ENCODE assay signal across 14 mouse cellular contexts in genomic region chr13:64108381-64108850, GRCm38 (mm10). TPM values are rescaled to one million over a fixed set of nuclear protein-coding genes. Genes with fewer than 3 reads are reported as not detected.
DNase-seq lines count a peak whose midpoint lies in the region; ATAC-seq and TF ChIP-seq lines count a peak whose summit lies in the region.
"Had no signal": no experiment of that assay in that cellular context is flagged by ENCODE, and none has a peak within 500 bp of the region (broad histone marks: within the 10 kb centered on the region; RNA-seq: fewer than 3 reads in every experiment).

No protein-coding gene starts in this region.

- no peaks in the 10 kb centered on the region; the same call in 1 of the 2 replicates for H3K79me2 ChIP-seq in liver, adult 2 months (ENCODE audit: control insufficient read depth, insufficient read depth, low read length)

- no peaks in the 10 kb centered on the region for H3K9me3 ChIP-seq in hindbrain, embryonic 12.5 days (replicated peaks)
- H3K9me3 ChIP-seq in intestine, embryonic 15.5 days, result no peaks in the 10 kb centered on the region
- H3K9me3 ChIP-seq: embryonic facial prominence, embryonic 13.5 days; megakaryocyte, embryonic 14.5 days had no signal

- peak overlapping the region; percentile 29 for H3K9ac ChIP-seq in liver, adult 2 months (ENCODE audit: low read depth, low read length)
- no peak overlapping the region for H3K9ac ChIP-seq in hindbrain, embryonic 12.5 days
- H3K9ac ChIP-seq in intestine, embryonic 15.5 days, result no peak overlapping the region
- H3K9ac ChIP-seq: embryonic facial prominence, embryonic 13.5 days had no signal

- H3K4me1 ChIP-seq in liver, adult 2 months (ENCODE audit: control insufficient read depth, insufficient read depth, low read length), result peaks cover 31% of the 10 kb centered on the region
- peaks cover 20% of the 10 kb centered on the region for H3K4me1 ChIP-seq in hindbrain, embryonic 12.5 days
- 0 out of 2 replicates have a peak, but pooled peaks cover 4% of the 10 kb centered on the region for H3K4me1 ChIP-seq in intestine, embryonic 15.5 days (replicated peaks)

- TF ChIP-seq POLR2A in liver, adult 2 months (IDR thresholded peaks at IDR 0.05; ENCODE audit: extremely low read depth, insufficient read depth, low read length), result no peak

- H3K36me3 ChIP-seq in liver, adult 2 months (ENCODE audit: control insufficient read depth, insufficient read depth, low read length), result peaks cover 30% of the 10 kb centered on the region
- no peaks in the 10 kb centered on the region for H3K36me3 ChIP-seq in hindbrain, embryonic 12.5 days
- H3K36me3 ChIP-seq in intestine, embryonic 15.5 days, result no peaks in the 10 kb centered on the region
- H3K36me3 ChIP-seq: embryonic facial prominence, embryonic 13.5 days had no signal

- no peaks in the 10 kb centered on the region for H3K27me3 ChIP-seq in liver, adult 2 months (ENCODE audit: control insufficient read depth, insufficient read depth, low read length)
- H3K27me3 ChIP-seq in hindbrain, embryonic 12.5 days, result peaks cover 11% of the 10 kb centered on the region
- no peaks in the 10 kb centered on the region for H3K27me3 ChIP-seq in intestine, embryonic 15.5 days (replicated peaks)
- H3K27me3 ChIP-seq: embryonic facial prominence, embryonic 13.5 days; megakaryocyte, embryonic 14.5 days had no signal

- intact Hi-C loops in left cerebral cortex, postnatal 10 days (cut with DNase I), result loop anchor here (10.0 kb wide), 1 partner anchor 196 kb away; no protein-coding TSS in a partner anchor

- H3K4me3 ChIP-seq in liver, adult 2 months (ENCODE audit: insufficient read depth, low read depth, low read length), result no peak overlapping the region
- H3K4me3 ChIP-seq in hindbrain, embryonic 12.5 days, result no peak overlapping the region
- H3K4me3 ChIP-seq in intestine, embryonic 15.5 days (replicated peaks), result no peak overlapping the region
- H3K4me3 ChIP-seq: embryonic facial prominence, embryonic 13.5 days had no signal

- no peak for TF ChIP-seq CTCF in liver, adult 2 months (IDR thresholded peaks at IDR 0.05; ENCODE audit: low read depth, low read length)

- 0 out of 2 replicates have a peak overlapping the region, but pooled peaks have one; percentile 13 for H3K4me2 ChIP-seq in hindbrain, embryonic 12.5 days (replicated peaks)
- no peak overlapping the region for H3K4me2 ChIP-seq in intestine, embryonic 15.5 days (replicated peaks)
- H3K4me2 ChIP-seq: embryonic facial prominence, embryonic 13.5 days; heart, embryonic 11.5 days had no signal

- peak overlapping the region; percentile 74 for H3K27ac ChIP-seq in liver, adult 2 months (replicated peaks; ENCODE audit: insufficient read depth, low read depth, low read length)
- peak overlapping the region; percentile 35; the same call in 1 of the 2 replicates for H3K27ac ChIP-seq in hindbrain, embryonic 12.5 days
- no peak overlapping the region for H3K27ac ChIP-seq in intestine, embryonic 15.5 days
- H3K27ac ChIP-seq: embryonic facial prominence, embryonic 13.5 days had no signal

- ATAC-seq in cerebellum, adult (ENCODE audit: insufficient number of reproducible peaks, low FRiP score, low TSS enrichment), result peak; percentile 40; the same call in 1 of the 2 replicates
- peak; percentile 70 for ATAC-seq in hindbrain, embryonic 12.5 days (ENCODE audit: low FRiP score)
- no peak for ATAC-seq in intestine, embryonic 15.5 days

- WGBS in liver, adult 2 months, result 8% methylated on average over 5 of the region's 5 CpGs
- 11% methylated on average over 5 of the region's 5 CpGs for WGBS in hindbrain, embryonic 12.5 days
- 19% methylated on average over 5 of the region's 5 CpGs for WGBS in intestine, embryonic 15.5 days

- no peak for DNase-seq in cerebellum, adult 8-10 months
- DNase-seq in liver, adult 2 months (ENCODE audit: extremely low read depth, low read depth, low spot score), result peak; percentile 59
- no peak for DNase-seq in liver
- DNase-seq in neural tube, embryonic 10.5 days (ENCODE audit: extremely low spot score, low spot score), result peak; percentile 42
- DNase-seq in left cerebral cortex, postnatal 10 days (ENCODE audit: extremely low spot score in 1 of 2, low spot score in 2 of 2), result no peak

RNA-seq across cellular contexts. Expression of gene Hsd17b3, which starts 19.4 kb away (rescaled TPM):
- total RNA-seq in liver, adult 2 months (2014; rRNA removed), result not detected in 2 replicates
- 0.39 TPM in 1 of 2 replicates, not detected in the other for polyA plus RNA-seq in liver, adult 2 months (2012; rRNA removed)
- polyA plus RNA-seq in hindbrain, embryonic 12.5 days (2016; fragmentation: Nextera tagmentation; extraction: Ambion mirVana), result not detected in 2 replicates
- polyA plus RNA-seq in intestine, embryonic 15.5 days (2015; fragmentation: Nextera tagmentation; extraction: Ambion mirVana), result not detected in 2 replicates
- total RNA-seq in left cerebral cortex, postnatal 10 days (2021), result not detected
- total RNA-seq: left cerebral cortex, postnatal 14 days; MEL had no signal
- polyA plus RNA-seq: embryonic facial prominence, embryonic 13.5 days; heart, embryonic 11.5 days; kidney, embryonic 14.5 days had no signal

RNA-seq across cellular contexts. Expression of gene Slc35d2, which starts 20.8 kb away (rescaled TPM):
- 48.8 and 49.7 TPM in 2 replicates for total RNA-seq in liver, adult 2 months (2014; rRNA removed)
- polyA plus RNA-seq in liver, adult 2 months (2012; rRNA removed), result 33.1 and 33.7 TPM in 2 replicates
- polyA plus RNA-seq in hindbrain, embryonic 12.5 days (2016; fragmentation: Nextera tagmentation; extraction: Ambion mirVana), result 4.7 and 5.9 TPM in 2 replicates
- polyA plus RNA-seq in intestine, embryonic 15.5 days (2015; fragmentation: Nextera tagmentation; extraction: Ambion mirVana), result 4.6 and 6.7 TPM in 2 replicates
- under 1 TPM; 0.81 to 0.91 TPM for total RNA-seq in left cerebral cortex, postnatal 10 days (2021)

RNA-seq across cellular contexts. Expression of gene Zfp367, which starts 44.6 kb away (rescaled TPM):
- total RNA-seq in liver, adult 2 months (2014; rRNA removed), result 21.8 and 22.8 TPM in 2 replicates
- polyA plus RNA-seq in liver, adult 2 months (2012; rRNA removed), result 4.0 and 5.3 TPM in 2 replicates
- 13.8 and 14.0 TPM in 2 replicates for polyA plus RNA-seq in hindbrain, embryonic 12.5 days (2016; fragmentation: Nextera tagmentation; extraction: Ambion mirVana)
- 18.8 and 21.6 TPM in 2 replicates for polyA plus RNA-seq in intestine, embryonic 15.5 days (2015; fragmentation: Nextera tagmentation; extraction: Ambion mirVana)
- 10 to 100 TPM in 1 of 2 experiments, 1 to 10 TPM in 1; 9.9 to 10.1 TPM for total RNA-seq in left cerebral cortex, postnatal 10 days (2021)

RNA-seq across cellular contexts. Expression of gene Habp4, which starts 53.2 kb away (rescaled TPM):
- total RNA-seq in liver, adult 2 months (2014; rRNA removed), result 37.7 and 39.4 TPM in 2 replicates
- 29.6 and 38.4 TPM in 2 replicates for polyA plus RNA-seq in liver, adult 2 months (2012; rRNA removed)
- 38.0 TPM in 2 replicates for polyA plus RNA-seq in hindbrain, embryonic 12.5 days (2016; fragmentation: Nextera tagmentation; extraction: Ambion mirVana)
- polyA plus RNA-seq in intestine, embryonic 15.5 days (2015; fragmentation: Nextera tagmentation; extraction: Ambion mirVana), result 16.8 and 17.4 TPM in 2 replicates
- total RNA-seq in left cerebral cortex, postnatal 10 days (2021), result 100 to 1,000 TPM; 119 to 127 TPM

Comparison
In these comparisons a context has a peak if more than half of its experiments do, and no peak if none do; other contexts are left out.
1. DNase-seq: peak in liver, adult 2 months (single experiment) and neural tube, embryonic 10.5 days (single experiment); none in cerebellum, adult 8-10 months (single experiment), liver (single experiment) and left cerebral cortex, postnatal 10 days (0 of 2).